Mouse (Mus musculus): ENCODE results near the gene Olfr1220. TPM values are rescaled to one million over a fixed set of nuclear protein-coding genes. Genes with fewer than 3 reads are reported as not detected.

The Olfr1220 gene
- not detected in 2 replicates for polyA plus RNA-seq (2015; fragmentation: Nextera tagmentation; extraction: Ambion mirVana)

- Histone ChIP-seq H3K9me3 (replicated peaks) (no peaks in the 10 kb centered on the region), H3K27ac (no peak within 1 kb of the TSS), H3K9ac (no peak within 1 kb of the TSS), H3K27me3 (no peaks in the 10 kb centered on the region), H3K4me3 (replicated peaks) (no peak within 1 kb of the TSS), H3K4me1 (replicated peaks) (no peaks in the 10 kb centered on the region), H3K4me2 (no peak within 1 kb of the TSS), H3K36me3 (no peaks in the 10 kb centered on the region)
- ATAC-seq (ENCODE audit: low read depth) = no peak
- 48% methylated on average over 3 of the region's 3 CpGs for WGBS (ENCODE audit: insufficient replicate concordance)
- DNase-seq = no peak
These were observed at the start of gene Olfr1220 for GRCm38 (mm10) chr2:89106735-89107134. Gene Olfr1220 (minus strand): TSS chr2:89106835.

- Histone ChIP-seq H3K9ac (no peak within 1 kb of the TSS), H3K4me1 (replicated peaks) (no peaks in the 10 kb centered on the region), H3K4me2 (no peak within 1 kb of the TSS), H3K9me3 (replicated peaks) (no peaks in the 10 kb centered on the region), H3K36me3 (no peaks in the 10 kb centered on the region), H3K4me3 (replicated peaks) (no peak within 1 kb of the TSS), H3K27ac (no peak within 1 kb of the TSS), H3K27me3 (no peaks in the 10 kb centered on the region)
- no peak for DNase-seq
- WGBS (ENCODE audit: insufficient replicate concordance) = 26% methylated on average over 1 of the region's 1 CpGs
- ATAC-seq (ENCODE audit: low read depth) = no peak
These were observed 44.8 kb upstream of the Olfr1220 start, which contains the start of gene Olfr1223 for GRCm38 (mm10) chr2:89151460-89151859. Gene Olfr1223 (minus strand): TSS chr2:89151560.

- Histone ChIP-seq H3K9ac (no peak within 1 kb of the TSS), H3K27me3 (no peaks in the 10 kb centered on the region), H3K4me1 (replicated peaks) (no peaks in the 10 kb centered on the region), H3K27ac (no peak within 1 kb of the TSS), H3K4me3 (replicated peaks) (no peak within 1 kb of the TSS), H3K4me2 (no peak within 1 kb of the TSS), H3K36me3 (no peaks in the 10 kb centered on the region), H3K9me3 (replicated peaks) (no peaks in the 10 kb centered on the region)
- ATAC-seq (ENCODE audit: low read depth) (no peak), DNase-seq (no peak)
- 40% methylated on average over 3 of the region's 3 CpGs for WGBS (ENCODE audit: insufficient replicate concordance)
These were observed 26.3 kb upstream of the Olfr1220 start, which contains the start of gene Olfr1222 for GRCm38 (mm10) chr2:89132954-89133353. Gene Olfr1222 (minus strand): TSS chr2:89133054.

GRCm38 (mm10) chr2:89117183-89117582 is 10.5 kb upstream of the Olfr1220 start, which contains the start of gene Olfr1221:
Gene Olfr1221 (minus strand): TSS chr2:89117283.
- no peak within 1 kb of the TSS for H3K4me3 ChIP-seq (replicated peaks)
- H3K36me3 ChIP-seq = no peaks in the 10 kb centered on the region
- WGBS (ENCODE audit: insufficient replicate concordance) = 40% methylated on average over 2 of the region's 2 CpGs
- no peak within 1 kb of the TSS for H3K27ac ChIP-seq
- no peaks in the 10 kb centered on the region for H3K27me3 ChIP-seq
- ATAC-seq (ENCODE audit: low read depth) (no peak), DNase-seq (no peak)
- H3K9me3 ChIP-seq (replicated peaks) = no peaks in the 10 kb centered on the region
- no peak within 1 kb of the TSS for H3K4me2 ChIP-seq
- no peak within 1 kb of the TSS for H3K9ac ChIP-seq
- no peaks in the 10 kb centered on the region for H3K4me1 ChIP-seq (replicated peaks)

GRCm38 (mm10) chr2:89105651-89106050 is 984 bp downstream of the Olfr1220 start:
- Histone ChIP-seq H3K9me3 (replicated peaks) (no peaks in the 10 kb centered on the region), H3K4me2 (no peak overlapping the region), H3K4me1 (replicated peaks) (no peaks in the 10 kb centered on the region), H3K27ac (no peak overlapping the region), H3K36me3 (no peaks in the 10 kb centered on the region), H3K9ac (no peak overlapping the region), H3K4me3 (replicated peaks) (no peak overlapping the region), H3K27me3 (no peaks in the 10 kb centered on the region)
- ATAC-seq (ENCODE audit: low read depth) (no peak), DNase-seq (no peak)

GRCm38 (mm10) chr2:89093848-89094247 is 12.8 kb downstream of the Olfr1220 start:
- DNase-seq (no peak), ATAC-seq (ENCODE audit: low read depth) (no peak)
- H3K27ac ChIP-seq = no peak overlapping the region
- H3K27me3 ChIP-seq = no peaks in the 10 kb centered on the region
- H3K36me3 ChIP-seq = no peaks in the 10 kb centered on the region
- no peaks in the 10 kb centered on the region for H3K9me3 ChIP-seq (replicated peaks)
- no peak overlapping the region for H3K4me3 ChIP-seq (replicated peaks)
- no peak overlapping the region for H3K9ac ChIP-seq
- H3K4me2 ChIP-seq = no peak overlapping the region
- WGBS (ENCODE audit: insufficient replicate concordance) = 85% methylated on average over 1 of the region's 1 CpGs
- H3K4me1 ChIP-seq (replicated peaks) = no peaks in the 10 kb centered on the region

- DNase-seq = no peak
- 48% methylated on average over 1 of the region's 1 CpGs for WGBS (ENCODE audit: insufficient replicate concordance)
- H3K27ac ChIP-seq = no peak within 1 kb of the TSS
- no peaks in the 10 kb centered on the region for H3K36me3 ChIP-seq
- H3K27me3 ChIP-seq = no peaks in the 10 kb centered on the region
- no peak within 1 kb of the TSS for H3K4me3 ChIP-seq (replicated peaks)
- no peaks in the 10 kb centered on the region for H3K4me1 ChIP-seq (replicated peaks)
- no peak for ATAC-seq (ENCODE audit: low read depth)
- no peak within 1 kb of the TSS for H3K9ac ChIP-seq
- H3K9me3 ChIP-seq (replicated peaks) = no peaks in the 10 kb centered on the region
- H3K4me2 ChIP-seq = no peak within 1 kb of the TSS
These were observed 23.2 kb downstream of the Olfr1220 start, which contains the start of gene Olfr1219 for GRCm38 (mm10) chr2:89083413-89083812. Gene Olfr1219 (minus strand): TSS chr2:89083513.

- Histone ChIP-seq H3K4me3 (replicated peaks) (no peak overlapping the region), H3K4me2 (no peak overlapping the region), H3K9ac (no peak overlapping the region), H3K27ac (no peak overlapping the region), H3K36me3 (no peaks in the 10 kb centered on the region), H3K4me1 (replicated peaks) (no peaks in the 10 kb centered on the region), H3K9me3 (replicated peaks) (no peaks in the 10 kb centered on the region), H3K27me3 (no peaks in the 10 kb centered on the region)
- DNase-seq (no peak), ATAC-seq (ENCODE audit: low read depth) (no peak)
These were observed 25.1 kb downstream of the Olfr1220 start for GRCm38 (mm10) chr2:89081487-89081886.

GRCm38 (mm10) chr2:89061087-89061486 is 45.5 kb downstream of the Olfr1220 start, which contains the start of gene Olfr1218:
Gene Olfr1218 (minus strand): TSS chr2:89061187.
- no peaks in the 10 kb centered on the region for H3K27me3 ChIP-seq
- DNase-seq (no peak), ATAC-seq (ENCODE audit: low read depth) (no peak)
- no peak within 1 kb of the TSS for H3K4me2 ChIP-seq
- no peaks in the 10 kb centered on the region for H3K4me1 ChIP-seq (replicated peaks)
- no peaks in the 10 kb centered on the region for H3K36me3 ChIP-seq
- H3K4me3 ChIP-seq (replicated peaks) = no peak within 1 kb of the TSS
- no peak within 1 kb of the TSS for H3K9ac ChIP-seq
- no peak within 1 kb of the TSS for H3K27ac ChIP-seq
- H3K9me3 ChIP-seq (replicated peaks) = no peaks in the 10 kb centered on the region

Other genes with a start within 250 kb of the Olfr1220 start
- not detected in 2 replicates for gene Olfr1206, start 243.6 kb downstream of the Olfr1220 start, polyA plus RNA-seq (2015; fragmentation: Nextera tagmentation; extraction: Ambion mirVana)
- gene Olfr1208, start 204.5 kb downstream of the Olfr1220 start, polyA plus RNA-seq (2015; fragmentation: Nextera tagmentation; extraction: Ambion mirVana) = not detected in 2 replicates
- not detected in 2 replicates for gene Olfr1209, start 191.7 kb downstream of the Olfr1220 start, polyA plus RNA-seq (2015; fragmentation: Nextera tagmentation; extraction: Ambion mirVana)
- gene Olfr1211, start 168.7 kb downstream of the Olfr1220 start, polyA plus RNA-seq (2015; fragmentation: Nextera tagmentation; extraction: Ambion mirVana) = not detected in 2 replicates
- not detected in 2 replicates for gene Olfr1212, start 152.9 kb downstream of the Olfr1220 start, polyA plus RNA-seq (2015; fragmentation: Nextera tagmentation; extraction: Ambion mirVana)
- gene Gm13762, start 126.6 kb downstream of the Olfr1220 start, polyA plus RNA-seq (2015; fragmentation: Nextera tagmentation; extraction: Ambion mirVana) = not detected in 2 replicates
- not detected in 2 replicates for gene Olfr1214, start 114.2 kb downstream of the Olfr1220 start, polyA plus RNA-seq (2015; fragmentation: Nextera tagmentation; extraction: Ambion mirVana)
- not detected in 2 replicates for gene Olfr1215, start 99.9 kb downstream of the Olfr1220 start, polyA plus RNA-seq (2015; fragmentation: Nextera tagmentation; extraction: Ambion mirVana)
- gene Olfr1216, start 88.5 kb downstream of the Olfr1220 start, polyA plus RNA-seq (2015; fragmentation: Nextera tagmentation; extraction: Ambion mirVana) = not detected in 2 replicates
- gene Olfr1217, start 74.8 kb downstream of the Olfr1220 start, polyA plus RNA-seq (2015; fragmentation: Nextera tagmentation; extraction: Ambion mirVana) = not detected in 2 replicates
- not detected in 2 replicates for gene Olfr1218, start 45.6 kb downstream of the Olfr1220 start, polyA plus RNA-seq (2015; fragmentation: Nextera tagmentation; extraction: Ambion mirVana)
- gene Olfr1219, start 23.3 kb downstream of the Olfr1220 start, polyA plus RNA-seq (2015; fragmentation: Nextera tagmentation; extraction: Ambion mirVana) = not detected in 2 replicates
- gene Olfr1221, start 10.4 kb upstream of the Olfr1220 start, polyA plus RNA-seq (2015; fragmentation: Nextera tagmentation; extraction: Ambion mirVana) = not detected in 2 replicates
- gene Olfr1222, start 26.2 kb upstream of the Olfr1220 start, polyA plus RNA-seq (2015; fragmentation: Nextera tagmentation; extraction: Ambion mirVana) = not detected in 2 replicates
- gene Olfr1223, start 44.7 kb upstream of the Olfr1220 start, polyA plus RNA-seq (2015; fragmentation: Nextera tagmentation; extraction: Ambion mirVana) = not detected in 2 replicates
- not detected in 2 replicates for gene Olfr1224-ps1, start 57.3 kb upstream of the Olfr1220 start, polyA plus RNA-seq (2015; fragmentation: Nextera tagmentation; extraction: Ambion mirVana)
- not detected in 2 replicates for gene Olfr1225, start 67.8 kb upstream of the Olfr1220 start, polyA plus RNA-seq (2015; fragmentation: Nextera tagmentation; extraction: Ambion mirVana)
- gene Olfr1226, start 93.2 kb upstream of the Olfr1220 start, polyA plus RNA-seq (2015; fragmentation: Nextera tagmentation; extraction: Ambion mirVana) = not detected in 2 replicates
- gene Olfr1228, start 147.2 kb upstream of the Olfr1220 start, polyA plus RNA-seq (2015; fragmentation: Nextera tagmentation; extraction: Ambion mirVana) = not detected in 2 replicates
- gene Olfr1229, start 181.2 kb upstream of the Olfr1220 start, polyA plus RNA-seq (2015; fragmentation: Nextera tagmentation; extraction: Ambion mirVana) = not detected in 2 replicates
- not detected in 2 replicates for gene Olfr1230, start 190.4 kb upstream of the Olfr1220 start, polyA plus RNA-seq (2015; fragmentation: Nextera tagmentation; extraction: Ambion mirVana)
- not detected in 2 replicates for gene Olfr1231, start 200.2 kb upstream of the Olfr1220 start, polyA plus RNA-seq (2015; fragmentation: Nextera tagmentation; extraction: Ambion mirVana)
- gene Olfr1232, start 222.8 kb upstream of the Olfr1220 start, polyA plus RNA-seq (2015; fragmentation: Nextera tagmentation; extraction: Ambion mirVana) = not detected in 2 replicates
- not detected in 2 replicates for gene Olfr1233, start 235.6 kb upstream of the Olfr1220 start, polyA plus RNA-seq (2015; fragmentation: Nextera tagmentation; extraction: Ambion mirVana)

All from liver, embryonic 13.5 days (tissue).